9 mouse cellular contexts compared by ENCODE assay signal in genomic region chr2:68465266-68466123, GRCm38 (mm10). TPM values are rescaled to one million over a fixed set of nuclear protein-coding genes. Genes with fewer than 3 reads are reported as not detected.
DNase-seq lines count a peak whose midpoint lies in the region; ATAC-seq and TF ChIP-seq lines count a peak whose summit lies in the region.
"Had no signal": no experiment of that assay in that cellular context is flagged by ENCODE, and none has a peak within 500 bp of the region (broad histone marks: within the 10 kb centered on the region; RNA-seq: fewer than 3 reads in every experiment).

No protein-coding gene starts in this region.

- no peak for ATAC-seq in stomach, postnatal 0 days (ENCODE audit: low FRiP score, low TSS enrichment)
- ATAC-seq: intestine, embryonic 15.5 days had no signal

- no peak for TF ChIP-seq EP300 in stomach, postnatal 0 days (optimal IDR thresholded peaks at IDR 0.05)

- no peaks in the 10 kb centered on the region for H3K4me1 ChIP-seq in spleen, adult 2 months (ENCODE audit: control insufficient read depth, insufficient read depth, insufficient read length)
- H3K4me1 ChIP-seq in lung, adult 2 months (ENCODE audit: control insufficient read depth, insufficient read depth, low read length): peaks cover 3% of the 10 kb centered on the region; the same call in 1 of the 2 replicates
- H3K4me1 ChIP-seq in stomach, postnatal 0 days (replicated peaks; ENCODE audit: control insufficient read depth, insufficient read depth): peaks cover 2% of the 10 kb centered on the region; the same call in 1 of the 2 replicates

- 51% methylated on average over 19 of the region's 19 CpGs for WGBS in spleen, adult 2 months
- WGBS in lung, adult 2 months: 46% methylated on average over 19 of the region's 19 CpGs
- WGBS in stomach, postnatal 0 days: 61% methylated on average over 19 of the region's 19 CpGs

- H3K27ac ChIP-seq in spleen, adult 2 months (ENCODE audit: insufficient read depth, low read length): peak overlapping the region; percentile 37
- 0 out of 2 replicates have a peak overlapping the region, but pooled peaks have one; percentile 8 for H3K27ac ChIP-seq in stomach, postnatal 0 days (replicated peaks)
- H3K27ac ChIP-seq: intestine, embryonic 15.5 days had no signal

- intact Hi-C loops in heart, postnatal 36 days (cut with DNase I): loop anchor here (2.0 to 10.0 kb wide), 3 partner anchors 33 to 399 kb away; partner anchors contain the start of gene Cers6

- peak; percentile 90 for DNase-seq in heart, adult 11 months
- no peak for DNase-seq in heart, postnatal 36 days
- no peak for DNase-seq in spleen, adult 2 months (ENCODE audit: low read depth in 1 of 2, low spot score in 2 of 2)
- DNase-seq in spleen, postnatal 10 days (ENCODE audit: low spot score in 2 of 2): no peak
- DNase-seq in lung, adult 2 months: peak; percentile 40
- no peak for DNase-seq in stomach, postnatal 0 days (ENCODE audit: low spot score)
- DNase-seq in right cerebral cortex, postnatal 4 days: no peak

- H3K27me3 ChIP-seq in spleen, adult 2 months (ENCODE audit: control insufficient read depth, insufficient read depth, low read length): no peaks in the 10 kb centered on the region
- H3K27me3 ChIP-seq in stomach, postnatal 0 days (ENCODE audit: control insufficient read depth, insufficient read depth, low read length): no peaks in the 10 kb centered on the region
- H3K27me3 ChIP-seq: CH12.LX; intestine, embryonic 15.5 days had no signal

- H3K36me3 ChIP-seq in spleen, adult 2 months (ENCODE audit: control insufficient read depth, insufficient read depth, low read length): no peaks in the 10 kb centered on the region
- no peaks in the 10 kb centered on the region for H3K36me3 ChIP-seq in stomach, postnatal 0 days (ENCODE audit: control insufficient read depth, insufficient read depth, low read length)
- H3K36me3 ChIP-seq: intestine, embryonic 15.5 days had no signal

- no peak overlapping the region for H3K4me2 ChIP-seq in stomach, postnatal 0 days (replicated peaks; ENCODE audit: low read depth)
- H3K4me2 ChIP-seq: intestine, embryonic 15.5 days had no signal

- no peaks in the 10 kb centered on the region for H3K9me3 ChIP-seq in stomach, postnatal 0 days (ENCODE audit: control insufficient read depth, low read length)
- H3K9me3 ChIP-seq: intestine, embryonic 15.5 days had no signal

- no peak overlapping the region for H3K4me3 ChIP-seq in spleen, adult 2 months (ENCODE audit: extremely low read depth, insufficient read depth, insufficient read length)
- H3K4me3 ChIP-seq in lung, adult 2 months (replicated peaks; ENCODE audit: extremely low read depth, low read depth, low read length): no peak overlapping the region
- H3K4me3 ChIP-seq in stomach, postnatal 0 days (ENCODE audit: low read depth, low read length): no peak overlapping the region
- H3K4me3 ChIP-seq: intestine, embryonic 15.5 days had no signal

- TF ChIP-seq POLR2A in spleen, adult 2 months (IDR thresholded peaks at IDR 0.05; ENCODE audit: low read depth, low read length): no peak
- TF ChIP-seq POLR2A in lung, adult 2 months (IDR thresholded peaks at IDR 0.05; ENCODE audit: borderline replicate concordance, extremely low read depth, low read depth, low read length): no peak

- H3K9ac ChIP-seq in stomach, postnatal 0 days (ENCODE audit: low read length): no peak overlapping the region
- H3K9ac ChIP-seq: intestine, embryonic 15.5 days had no signal

- no peak for TF ChIP-seq CTCF in spleen, adult 2 months (IDR thresholded peaks at IDR 0.05; ENCODE audit: extremely low read depth, insufficient read depth, insufficient read length, insufficient replicate concordance)
- no peak for TF ChIP-seq CTCF in lung, adult 2 months (IDR thresholded peaks at IDR 0.05; ENCODE audit: insufficient read depth, low read length)
- TF ChIP-seq CTCF in stomach, postnatal 0 days (IDR thresholded peaks at IDR 0.05; ENCODE audit: low read depth): no peak

RNA-seq across cellular contexts. Expression of gene Stk39, which starts 6.6 kb away (rescaled TPM):
- 10 to 100 TPM; 67.5 to 80.3 TPM for total RNA-seq in heart, postnatal 36 days (2021)
- polyA plus RNA-seq in spleen, adult 2 months (2012; rRNA removed): 3.7 and 3.8 TPM in 2 replicates
- polyA plus RNA-seq in lung, adult 2 months (2012; rRNA removed): 3.6 TPM in 2 replicates
- 20.9 and 23.6 TPM in 2 replicates for polyA plus RNA-seq in stomach, postnatal 0 days (2015; fragmentation: Nextera tagmentation; extraction: Ambion mirVana)
- total RNA-seq: CH12.LX had no signal

Comparison
In these comparisons a context has a peak if more than half of its experiments do, and no peak if none do; other contexts are left out.
1. DNase-seq: peak in heart, adult 11 months (single experiment) and lung, adult 2 months (single experiment); none in heart, postnatal 36 days (0 of 2), spleen, adult 2 months (0 of 2), spleen, postnatal 10 days (0 of 2), stomach, postnatal 0 days (single experiment) and right cerebral cortex, postnatal 4 days (single experiment).